Mouse (Mus musculus): ENCODE measurements at regions not wholly inside any gene's neighbourhood (a gene's known extent, or its start where the extent isn't known, plus 50 kb on each side); places are given as distances from the start of the nearest gene placed in this dataset.

DNA sequence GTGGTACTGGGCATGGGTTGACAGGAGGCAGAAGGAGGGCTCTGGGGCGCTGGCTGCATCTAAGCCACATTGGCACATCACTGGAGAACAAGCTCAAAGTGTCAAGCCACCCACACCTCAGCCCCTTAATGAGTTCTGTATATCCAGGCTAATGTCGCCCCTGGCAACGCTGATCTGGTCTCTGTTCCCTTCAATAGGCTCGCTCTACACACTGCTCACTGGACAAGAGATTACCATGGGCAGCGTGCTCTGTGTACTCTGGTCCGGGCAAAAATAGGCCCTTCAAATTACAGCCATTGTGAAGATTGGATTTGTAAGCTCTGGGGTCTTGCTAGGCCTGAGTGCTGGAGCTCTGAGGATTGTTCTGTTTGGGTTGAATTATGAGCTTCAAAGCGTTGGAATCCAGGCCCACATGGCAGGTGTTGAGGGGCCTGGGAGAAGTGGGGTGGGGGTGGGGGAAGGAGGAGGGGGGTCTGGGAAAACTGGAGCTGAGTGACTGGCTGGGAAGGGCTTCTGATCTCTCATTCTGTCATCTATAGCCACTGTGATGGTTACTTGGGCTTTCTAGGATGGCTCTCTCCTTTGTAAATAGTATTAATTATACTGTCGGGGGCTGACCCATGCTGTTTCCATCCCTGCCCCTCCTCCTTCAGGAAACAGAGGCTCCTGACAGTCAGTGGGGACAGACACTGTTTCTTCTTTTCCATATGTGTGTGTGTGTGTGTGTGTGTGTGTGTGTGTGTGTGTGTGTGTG, 122.2 kb downstream of the Matn1 start:
- no peak for TF ChIP-seq CTCF (conservative IDR thresholded peaks at IDR 0.05; ENCODE audit: low read length)
- no peak for TF ChIP-seq NANOG (IDR thresholded peaks at IDR 0.05; ENCODE audit: borderline replicate concordance, low read length)
- TF ChIP-seq POU5F1 (IDR thresholded peaks at IDR 0.05; ENCODE audit: borderline replicate concordance, low read length), result no peak

Data from E14TG2a.4 (cell line).